Mouse (Mus musculus): ENCODE data around the gene Trim43c.
"Not testable (repeated sequence)": the region's sequence is repeated elsewhere in the genome, so short reads cannot be mapped to it uniquely, and the experiment has no call there.

Trim43c gene

GRCm38 (mm10) chr9:88838864-88839263 lies at the start of gene Trim43c:
TSS of gene Trim43c (plus strand) at chr9:88839164.
- not testable (repeated sequence) for DNase-seq

DNA sequence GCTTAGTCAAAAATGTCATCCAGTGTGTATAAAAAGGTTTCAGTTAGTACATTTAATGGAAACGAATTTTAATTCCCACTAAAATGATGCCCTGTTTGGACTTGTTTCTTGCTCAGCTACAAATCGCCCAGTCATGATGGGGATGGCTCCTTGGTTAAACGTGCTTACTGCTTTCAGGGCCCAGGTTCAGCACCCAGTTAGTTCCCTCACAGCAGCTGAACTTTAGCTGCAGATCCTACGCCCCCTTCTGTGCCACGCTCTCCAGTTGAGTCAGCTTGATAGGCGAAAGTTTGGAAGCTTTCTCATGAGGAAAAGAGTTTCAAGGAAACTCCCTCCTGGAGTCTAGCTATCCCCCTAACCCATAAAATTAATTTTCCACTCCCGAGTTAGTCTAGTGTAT lies 14.1 kb downstream of the Trim43c start:
- DNase-seq, result not testable (repeated sequence)

DNA sequence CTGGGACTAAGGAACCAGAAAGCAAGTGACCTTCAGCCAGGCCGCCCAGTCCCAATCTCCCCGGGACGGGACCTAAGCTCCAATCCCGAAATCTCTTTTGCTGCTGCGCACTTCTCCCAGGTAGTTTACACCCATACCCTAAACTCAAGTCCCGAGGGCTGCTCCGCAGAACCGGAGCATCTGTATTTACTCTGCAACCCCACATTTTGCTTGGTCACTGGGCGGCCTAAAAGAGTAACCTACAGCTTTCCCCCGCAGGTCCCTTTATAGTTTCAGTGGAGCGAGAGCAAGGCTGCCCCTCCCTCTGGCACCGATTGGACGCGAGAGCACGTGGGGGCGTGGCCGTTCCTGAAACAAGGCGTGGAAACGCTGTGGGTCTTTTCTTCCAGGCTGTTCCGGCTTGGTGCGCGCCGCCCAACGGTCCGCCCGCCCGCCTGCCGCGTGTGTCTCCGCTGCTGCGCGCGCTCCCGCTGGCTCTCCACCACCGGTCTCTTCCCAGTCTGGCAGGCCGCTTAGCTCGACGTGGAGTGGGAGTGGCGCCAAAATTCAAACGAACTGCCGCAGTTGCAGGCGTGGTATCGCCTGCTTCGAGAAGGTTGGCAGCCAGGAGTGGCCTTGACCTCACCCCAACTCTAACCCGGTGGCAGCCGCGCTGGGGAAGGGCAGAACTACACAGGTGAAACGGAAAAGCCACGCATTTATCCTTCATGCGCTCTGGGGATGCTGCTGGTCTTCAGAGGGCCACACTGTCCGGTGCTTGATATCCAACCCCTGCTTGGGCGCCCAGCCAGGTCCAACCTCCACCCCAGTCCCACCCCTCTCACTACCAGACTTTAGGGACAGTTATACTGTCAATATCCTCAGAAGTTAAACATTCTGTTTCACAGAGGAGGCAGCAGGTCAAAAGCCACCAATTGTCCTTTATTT lies 19.9 kb downstream of the Trim43c start:
- DNase-seq, result peak; percentile 89 to 91

Data from kidney, postnatal 36 days (tissue).